Mouse (Mus musculus): Measurements from ENCODE around the gene Zfp101.

GRCm38 (mm10) chr17:33352981-33353380, 41.5 kb downstream of the Zfp101 start:
- TF ChIP-seq CTCF (conservative IDR thresholded peaks at IDR 0.05; ENCODE audit: low read length): no peak
- TF ChIP-seq NANOG (IDR thresholded peaks at IDR 0.05; ENCODE audit: borderline replicate concordance, low read length): no peak
- no peak for TF ChIP-seq POU5F1 (IDR thresholded peaks at IDR 0.05; ENCODE audit: borderline replicate concordance, low read length)

Measured in E14TG2a.4 (cell line).